Mouse (Mus musculus) G1E (cell line): Measurements from ENCODE around the gene Hsf4.

Experiments used
- CTCF ChIP-seq: IDR thresholded peaks from 2 replicates; pipeline ENCODE4 v1.5.1; 2012; ENCODE audit warnings: low read depth, low read length, inconsistent platforms, mixed read lengths
- GATA1 ChIP-seq: IDR thresholded peaks from 2 replicates; pipeline ENCODE4 v1.6.1; 2012; ENCODE audit warnings: borderline replicate concordance, low read length, inconsistent platforms, mixed read lengths
- GATA2 ChIP-seq: IDR thresholded peaks from 2 replicates; pipeline ENCODE4 v1.6.1; 2012; ENCODE audit warnings: low read depth, low read length, inconsistent platforms, borderline replicate concordance
- POLR2AphosphoS5 ChIP-seq: IDR thresholded peaks from 2 replicates; pipeline ENCODE4 v1.6.1; 2012; ENCODE audit warnings: low read depth, low read length, inconsistent platforms; ENCODE audit not compliant: insufficient replicate concordance
- TAL1 ChIP-seq: conservative IDR thresholded peaks from 2 replicates; pipeline ENCODE4 v1.6.1; 2012; ENCODE audit warnings: low read depth, low read length, inconsistent platforms, mixed read lengths

GRCm38 (mm10) chr8:105294776-105295175 is 25.2 kb downstream of the Hsf4 start:
- no peak for TF ChIP-seq POLR2AphosphoS5
- TF ChIP-seq CTCF = no peak
- TF ChIP-seq TAL1 = no peak
- TF ChIP-seq GATA1 = no peak
- no peak for TF ChIP-seq GATA2
